In the genomic region with DNA sequence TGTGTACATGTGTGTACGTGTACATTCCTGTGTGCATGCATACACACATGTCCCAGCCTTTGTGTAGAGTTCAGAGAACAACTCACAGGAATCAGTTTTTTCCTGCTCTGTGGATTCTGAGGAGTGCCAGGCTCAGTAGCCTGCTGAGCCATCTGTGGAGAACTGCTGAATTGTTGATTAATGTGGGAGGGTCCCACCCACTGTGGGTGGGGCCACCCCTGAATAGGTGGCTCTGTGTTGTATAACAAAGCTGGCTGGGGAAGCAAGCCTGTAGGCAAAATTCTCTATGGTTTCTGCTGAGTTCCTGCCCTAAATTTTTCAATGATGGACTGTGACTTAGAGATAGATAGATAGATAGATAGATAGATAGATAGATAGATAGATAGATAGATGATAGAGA, we compare ENCODE assay signal across 14 mouse cellular contexts.
DNase-seq lines count a peak whose midpoint lies in the region; ATAC-seq and TF ChIP-seq lines count a peak whose summit lies in the region.
"Had no signal": no experiment of that assay in that cellular context is flagged by ENCODE, and none has a peak within 500 bp of the region (broad histone marks: within the 10 kb centered on the region; RNA-seq: fewer than 3 reads in every experiment).

No protein-coding gene starts in this region.

- 0 out of 2 replicates have a peak overlapping the region, but pooled peaks have one; percentile 28 for H3K27ac ChIP-seq in midbrain, embryonic 10.5 days (replicated peaks)
- no peak overlapping the region for H3K27ac ChIP-seq in midbrain, embryonic 16.5 days (ENCODE audit: low read length)
- H3K27ac ChIP-seq in forebrain, postnatal 0 days (ENCODE audit: low read depth, low read length): no peak overlapping the region
- H3K27ac ChIP-seq: embryonic facial prominence, embryonic 12.5 days; heart, adult 2 months; liver, embryonic 14.5 days had no signal

- no peaks in the 10 kb centered on the region for H3K27me3 ChIP-seq in midbrain, embryonic 10.5 days (ENCODE audit: low read depth, poor library complexity, severe bottlenecking)
- H3K27me3 ChIP-seq in midbrain, embryonic 16.5 days (ENCODE audit: control insufficient read depth, insufficient read depth, low read depth, low read length): no peaks in the 10 kb centered on the region
- no peaks in the 10 kb centered on the region for H3K27me3 ChIP-seq in forebrain, postnatal 0 days (ENCODE audit: insufficient read depth, low read length)
- H3K27me3 ChIP-seq: embryonic facial prominence, embryonic 12.5 days had no signal

- TF ChIP-seq CTCF in forebrain, postnatal 0 days (IDR thresholded peaks at IDR 0.05; ENCODE audit: low read depth): no peak

- DNase-seq in midbrain, embryonic 10.5 days (ENCODE audit: low spot score): no peak
- peak; percentile 29 for DNase-seq in WW6 (ENCODE audit: low read depth, low spot score)
- DNase-seq in forebrain, postnatal 0 days: no peak
- peak; percentile 41 for DNase-seq in left cerebral cortex, postnatal 4 days
- DNase-seq in cerebellum, adult 11-12 months: no peak
- no peak for DNase-seq in cerebellum, postnatal 36 days
- DNase-seq: heart, adult 2 months; thymus, postnatal 4 days had no signal

- no peak overlapping the region for H3K9ac ChIP-seq in midbrain, embryonic 16.5 days (ENCODE audit: low read depth, low read length)
- H3K9ac ChIP-seq in forebrain, postnatal 0 days: no peak overlapping the region
- H3K9ac ChIP-seq: embryonic facial prominence, embryonic 12.5 days; liver, embryonic 14.5 days had no signal

- H3K36me3 ChIP-seq in midbrain, embryonic 10.5 days: no peaks in the 10 kb centered on the region
- H3K36me3 ChIP-seq in midbrain, embryonic 16.5 days (ENCODE audit: control insufficient read depth, insufficient read depth, low read length): no peaks in the 10 kb centered on the region
- H3K36me3 ChIP-seq in forebrain, postnatal 0 days (ENCODE audit: insufficient read depth): no peaks in the 10 kb centered on the region
- H3K36me3 ChIP-seq: embryonic facial prominence, embryonic 12.5 days had no signal

- no peak overlapping the region for H3K4me2 ChIP-seq in midbrain, embryonic 16.5 days (ENCODE audit: low read length)
- H3K4me2 ChIP-seq in forebrain, postnatal 0 days (ENCODE audit: low read depth): no peak overlapping the region
- H3K4me2 ChIP-seq: embryonic facial prominence, embryonic 12.5 days; midbrain, embryonic 11.5 days had no signal

- no peak for ATAC-seq in midbrain, embryonic 16.5 days
- ATAC-seq in forebrain, postnatal 0 days: 0 out of 2 replicates have a peak, but pooled peaks have one; percentile 66
- no peak for ATAC-seq in megakaryocyte-erythroid progenitor cell, adult 5-6 weeks (replicated peaks; ENCODE audit: low FRiP score, low TSS enrichment, poor library complexity, severe bottlenecking)
- ATAC-seq: CD4-positive, CD25-positive, alpha-beta regulatory T cell, adult 4 months had no signal

- peaks cover 33% of the 10 kb centered on the region for H3K4me1 ChIP-seq in midbrain, embryonic 10.5 days
- H3K4me1 ChIP-seq in midbrain, embryonic 16.5 days (ENCODE audit: control insufficient read depth, insufficient read depth, low read length): peaks cover 2% of the 10 kb centered on the region; the same call in 1 of the 2 replicates
- no peaks in the 10 kb centered on the region for H3K4me1 ChIP-seq in forebrain, postnatal 0 days (ENCODE audit: insufficient read depth)
- H3K4me1 ChIP-seq: embryonic facial prominence, embryonic 12.5 days had no signal

- H3K4me3 ChIP-seq in midbrain, embryonic 10.5 days: no peak overlapping the region
- no peak overlapping the region for H3K4me3 ChIP-seq in midbrain, embryonic 16.5 days (ENCODE audit: low read depth, low read length)
- H3K4me3 ChIP-seq in forebrain, postnatal 0 days (ENCODE audit: low read depth, low read length): no peak overlapping the region
- H3K4me3 ChIP-seq: embryonic facial prominence, embryonic 12.5 days; heart, adult 2 months had no signal

- intact Hi-C loops in left cerebral cortex, postnatal 4 days (cut with DNase I): no loop called here

- H3K9me3 ChIP-seq in midbrain, embryonic 10.5 days (replicated peaks): peaks cover 5% of the 10 kb centered on the region; the same call in 1 of the 2 replicates
- no peaks in the 10 kb centered on the region for H3K9me3 ChIP-seq in midbrain, embryonic 16.5 days (replicated peaks; ENCODE audit: control insufficient read depth, low read length, poor library complexity, severe bottlenecking)
- 0 out of 2 replicates have a peak, but pooled peaks cover 3% of the 10 kb centered on the region for H3K9me3 ChIP-seq in forebrain, postnatal 0 days (ENCODE audit: low read length)
- H3K9me3 ChIP-seq: embryonic facial prominence, embryonic 12.5 days had no signal

- WGBS in midbrain, embryonic 10.5 days: 90% methylated on average over 1 of the region's 1 CpGs
- WGBS in midbrain, embryonic 16.5 days: 78% methylated on average over 1 of the region's 1 CpGs
- 65% methylated on average over 1 of the region's 1 CpGs for WGBS in forebrain, postnatal 0 days

Comparison
In these comparisons a context has a peak if more than half of its experiments do, and no peak if none do; other contexts are left out.
1. DNase-seq: peak in WW6 (single experiment) and left cerebral cortex, postnatal 4 days (single experiment); none in midbrain, embryonic 10.5 days (single experiment), forebrain, postnatal 0 days (single experiment), cerebellum, adult 11-12 months (single experiment) and cerebellum, postnatal 36 days (0 of 2).